Mouse (Mus musculus): ENCODE results near the gene Il1rl1. TPM values are rescaled to one million over a fixed set of nuclear protein-coding genes. Genes with fewer than 3 reads are reported as not detected.

Gene Il1rl1
- polyA plus RNA-seq (2015; fragmentation: Nextera tagmentation; extraction: Ambion mirVana) = 4.5 and 5.6 TPM in 2 replicates

DNA sequence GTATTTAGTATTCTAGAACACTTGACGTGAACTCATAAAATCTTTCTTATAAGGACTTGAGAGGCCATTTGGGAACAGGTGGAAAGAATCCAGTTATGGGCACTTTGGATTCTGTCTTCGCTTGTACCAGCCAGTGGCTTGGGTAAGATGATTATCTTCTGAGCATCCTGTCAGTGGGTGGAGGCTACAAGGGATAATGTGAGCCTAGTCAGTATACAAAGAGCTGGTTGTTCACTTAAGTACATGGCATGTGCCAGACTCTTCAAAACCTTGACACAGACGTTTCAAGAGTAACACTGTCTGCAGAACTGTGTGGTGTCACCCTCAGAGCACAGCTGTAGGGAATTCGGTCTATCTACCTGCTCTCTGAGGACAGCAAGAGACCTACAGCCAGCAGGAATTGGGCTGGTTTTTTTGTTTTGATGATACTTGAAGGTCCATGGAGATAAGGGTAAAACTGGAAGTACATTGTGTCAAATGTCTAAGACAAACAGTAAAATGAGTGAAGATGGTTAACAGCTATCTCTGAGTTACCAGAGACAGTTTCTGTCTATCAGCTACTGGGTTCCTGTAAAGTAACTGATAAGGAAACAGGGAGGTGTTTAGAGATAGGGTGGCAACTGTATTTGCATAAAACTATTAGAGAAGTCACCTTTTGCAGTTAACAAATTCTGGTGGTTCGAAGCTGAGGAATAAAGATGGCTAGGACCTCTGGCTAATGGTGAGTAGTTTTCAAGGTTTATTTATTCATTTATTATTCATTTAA, at the start of gene Il1rl1:
TSS of gene Il1rl1 (plus strand) at position 661 of the 766 bp plus-strand sequence.
- Histone ChIP-seq H3K4me1 (no peaks in the 10 kb centered on the region), H3K27me3 (no peaks in the 10 kb centered on the region), H3K4me2 (replicated peaks) (no peak within 1 kb of the TSS), H3K4me3 (replicated peaks) (no peak within 1 kb of the TSS), H3K27ac (replicated peaks) (no peak within 1 kb of the TSS), H3K9me3 (replicated peaks) (no peaks in the 10 kb centered on the region), H3K36me3 (no peaks in the 10 kb centered on the region), H3K9ac (no peak within 1 kb of the TSS)
- ATAC-seq (ENCODE audit: insufficient number of reproducible peaks, low FRiP score, low TSS enrichment, low read depth) = no peak
- WGBS = 73% methylated on average over 5 of the region's 5 CpGs

GRCm38 (mm10) chr1:40380111-40380510, 49.3 kb upstream of the Il1rl1 start:
- Histone ChIP-seq H3K27ac (replicated peaks) (no peak overlapping the region), H3K36me3 (no peaks in the 10 kb centered on the region), H3K9me3 (replicated peaks) (no peaks in the 10 kb centered on the region), H3K4me3 (replicated peaks) (no peak overlapping the region), H3K4me1 (0 out of 2 replicates have a peak, but pooled peaks cover 4% of the 10 kb centered on the region), H3K4me2 (replicated peaks) (no peak overlapping the region), H3K9ac (no peak overlapping the region), H3K27me3 (no peaks in the 10 kb centered on the region)
- WGBS = 49% methylated on average over 6 of the region's 6 CpGs
- no peak for ATAC-seq (ENCODE audit: insufficient number of reproducible peaks, low FRiP score, low TSS enrichment, low read depth)

DNA sequence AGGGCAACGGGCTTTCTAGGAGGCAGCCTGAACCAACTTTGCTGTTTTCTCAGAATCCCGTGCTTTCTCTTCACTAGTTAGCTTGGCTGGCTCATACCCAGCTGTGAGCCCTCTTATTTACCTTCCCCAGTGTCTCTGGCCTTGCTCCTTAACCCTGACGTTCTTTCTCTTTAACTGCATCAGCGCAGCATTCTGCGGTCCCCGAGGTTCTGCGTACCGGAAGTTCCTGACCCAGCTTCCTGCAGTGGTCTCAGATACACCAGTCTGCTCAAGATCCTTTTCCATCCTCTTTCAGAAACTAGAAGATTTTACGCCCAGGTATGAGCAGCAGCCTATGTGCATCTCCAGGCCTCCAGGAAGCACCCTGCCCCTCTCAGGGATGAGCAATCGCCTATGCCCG, 48.4 kb upstream of the Il1rl1 start:
- Histone ChIP-seq H3K9ac (no peak overlapping the region), H3K27me3 (no peaks in the 10 kb centered on the region), H3K9me3 (replicated peaks) (no peaks in the 10 kb centered on the region), H3K27ac (replicated peaks) (no peak overlapping the region), H3K4me3 (replicated peaks) (no peak overlapping the region), H3K4me2 (replicated peaks) (no peak overlapping the region), H3K4me1 (no peaks in the 10 kb centered on the region), H3K36me3 (no peaks in the 10 kb centered on the region)
- 86% methylated on average over 11 of the region's 11 CpGs for WGBS
- ATAC-seq (ENCODE audit: insufficient number of reproducible peaks, low FRiP score, low TSS enrichment, low read depth) = no peak

DNA sequence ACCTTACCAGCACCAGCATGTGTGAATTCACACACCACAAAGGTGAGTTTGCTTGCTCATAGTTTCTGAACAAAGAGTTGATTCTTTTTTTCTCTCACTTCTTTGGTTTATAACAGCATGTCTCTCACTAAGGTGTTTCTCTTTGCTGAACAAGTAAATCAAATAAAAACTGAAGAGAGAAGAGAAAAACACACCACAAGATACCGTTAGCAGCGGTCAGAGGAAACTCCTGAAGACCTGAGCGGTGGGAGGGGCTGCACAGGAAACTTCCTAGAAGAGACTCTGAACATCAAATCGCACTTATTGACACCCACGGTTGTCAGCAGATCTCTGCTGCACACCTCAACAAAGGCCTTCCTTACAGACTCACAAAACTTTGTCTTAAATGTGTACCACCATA, 46.5 kb upstream of the Il1rl1 start:
- Histone ChIP-seq H3K4me1 (no peaks in the 10 kb centered on the region), H3K4me2 (replicated peaks) (no peak overlapping the region), H3K27me3 (no peaks in the 10 kb centered on the region), H3K4me3 (replicated peaks) (no peak overlapping the region), H3K36me3 (no peaks in the 10 kb centered on the region), H3K27ac (replicated peaks) (no peak overlapping the region), H3K9ac (no peak overlapping the region), H3K9me3 (replicated peaks) (no peaks in the 10 kb centered on the region)
- WGBS = 79% methylated on average over 5 of the region's 5 CpGs
- ATAC-seq (ENCODE audit: insufficient number of reproducible peaks, low FRiP score, low TSS enrichment, low read depth) = no peak

GRCm38 (mm10) chr1:40384931-40385545, 44.3 kb upstream of the Il1rl1 start:
- Histone ChIP-seq H3K4me1 (no peaks in the 10 kb centered on the region), H3K27ac (replicated peaks) (no peak overlapping the region), H3K4me2 (replicated peaks) (no peak overlapping the region), H3K4me3 (replicated peaks) (no peak overlapping the region), H3K9ac (no peak overlapping the region), H3K27me3 (no peaks in the 10 kb centered on the region), H3K36me3 (no peaks in the 10 kb centered on the region), H3K9me3 (replicated peaks) (no peaks in the 10 kb centered on the region)
- WGBS = 89% methylated on average over 8 of the region's 8 CpGs
- no peak for ATAC-seq (ENCODE audit: insufficient number of reproducible peaks, low FRiP score, low TSS enrichment, low read depth)

GRCm38 (mm10) chr1:40391374-40391773, 38.0 kb upstream of the Il1rl1 start:
- Histone ChIP-seq H3K27me3 (no peaks in the 10 kb centered on the region), H3K4me2 (replicated peaks) (no peak overlapping the region), H3K36me3 (no peaks in the 10 kb centered on the region), H3K4me3 (replicated peaks) (no peak overlapping the region), H3K9ac (no peak overlapping the region), H3K27ac (replicated peaks) (no peak overlapping the region), H3K4me1 (no peaks in the 10 kb centered on the region), H3K9me3 (replicated peaks) (no peaks in the 10 kb centered on the region)
- no peak for ATAC-seq (ENCODE audit: insufficient number of reproducible peaks, low FRiP score, low TSS enrichment, low read depth)
- WGBS = 85% methylated on average over 3 of the region's 3 CpGs

- no peak overlapping the region for H3K27ac ChIP-seq (replicated peaks)
- H3K27me3 ChIP-seq = no peaks in the 10 kb centered on the region
- H3K9ac ChIP-seq = no peak overlapping the region
- 81% methylated on average over 6 of the region's 6 CpGs for WGBS
- no peaks in the 10 kb centered on the region for H3K9me3 ChIP-seq (replicated peaks)
- H3K4me2 ChIP-seq (replicated peaks) = no peak overlapping the region
- H3K4me1 ChIP-seq = no peaks in the 10 kb centered on the region
- H3K4me3 ChIP-seq (replicated peaks) = no peak overlapping the region
- H3K36me3 ChIP-seq = no peaks in the 10 kb centered on the region
- no peak for ATAC-seq (ENCODE audit: insufficient number of reproducible peaks, low FRiP score, low TSS enrichment, low read depth)
Measured at GRCm38 (mm10) chr1:40392535-40392934, 36.8 kb upstream of the Il1rl1 start.

DNA sequence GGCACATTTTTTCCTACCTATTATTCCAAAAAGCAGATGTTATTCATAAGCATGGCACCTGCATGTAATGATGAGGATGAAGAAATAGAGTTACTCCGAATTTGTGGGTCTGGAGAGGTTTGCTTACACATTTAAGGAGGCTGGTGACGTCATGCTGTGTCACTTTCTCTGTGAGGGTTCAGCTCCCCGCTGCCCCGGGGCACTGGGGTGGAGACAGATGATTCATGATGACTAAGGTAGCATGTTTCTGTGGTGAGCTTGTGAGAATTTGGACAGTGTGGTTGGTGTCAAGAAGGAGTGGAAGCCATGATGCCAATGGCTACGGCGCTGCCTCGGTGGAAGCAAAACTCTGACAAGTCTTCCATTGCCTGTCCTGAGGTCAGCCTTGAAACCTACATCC, 36.2 kb upstream of the Il1rl1 start:
- Histone ChIP-seq H3K9ac (no peak overlapping the region), H3K27me3 (no peaks in the 10 kb centered on the region), H3K9me3 (replicated peaks) (no peaks in the 10 kb centered on the region), H3K27ac (replicated peaks) (no peak overlapping the region), H3K4me2 (replicated peaks) (no peak overlapping the region), H3K4me3 (replicated peaks) (no peak overlapping the region), H3K4me1 (no peaks in the 10 kb centered on the region), H3K36me3 (no peaks in the 10 kb centered on the region)
- no peak for ATAC-seq (ENCODE audit: insufficient number of reproducible peaks, low FRiP score, low TSS enrichment, low read depth)
- whole genome bisulfite sequencing = 75% methylated on average over 7 of the region's 7 CpGs

GRCm38 (mm10) chr1:40399639-40400038, 29.7 kb upstream of the Il1rl1 start:
- H3K4me3 ChIP-seq (replicated peaks) = no peak overlapping the region
- 96% methylated on average over 6 of the region's 6 CpGs for WGBS
- no peaks in the 10 kb centered on the region for H3K4me1 ChIP-seq
- ATAC-seq (ENCODE audit: insufficient number of reproducible peaks, low FRiP score, low TSS enrichment, low read depth) = no peak
- H3K9ac ChIP-seq = no peak overlapping the region
- no peak overlapping the region for H3K4me2 ChIP-seq (replicated peaks)
- no peaks in the 10 kb centered on the region for H3K27me3 ChIP-seq
- no peaks in the 10 kb centered on the region for H3K36me3 ChIP-seq
- no peaks in the 10 kb centered on the region for H3K9me3 ChIP-seq (replicated peaks)
- H3K27ac ChIP-seq (replicated peaks) = no peak overlapping the region

GRCm38 (mm10) chr1:40404682-40405081, 24.7 kb upstream of the Il1rl1 start:
- Histone ChIP-seq H3K9ac (no peak overlapping the region), H3K4me2 (replicated peaks) (no peak overlapping the region), H3K27ac (replicated peaks) (no peak overlapping the region), H3K4me1 (no peaks in the 10 kb centered on the region), H3K27me3 (no peaks in the 10 kb centered on the region), H3K9me3 (replicated peaks) (no peaks in the 10 kb centered on the region), H3K4me3 (replicated peaks) (no peak overlapping the region), H3K36me3 (no peaks in the 10 kb centered on the region)
- ATAC-seq (ENCODE audit: insufficient number of reproducible peaks, low FRiP score, low TSS enrichment, low read depth) = no peak
- WGBS = 70% methylated on average over 7 of the region's 7 CpGs

GRCm38 (mm10) chr1:40409882-40410281, 19.5 kb upstream of the Il1rl1 start:
- Histone ChIP-seq H3K4me3 (replicated peaks) (no peak overlapping the region), H3K27me3 (no peaks in the 10 kb centered on the region), H3K9ac (no peak overlapping the region), H3K4me1 (no peaks in the 10 kb centered on the region), H3K4me2 (replicated peaks) (no peak overlapping the region), H3K27ac (replicated peaks) (no peak overlapping the region), H3K9me3 (replicated peaks) (no peaks in the 10 kb centered on the region), H3K36me3 (no peaks in the 10 kb centered on the region)
- 71% methylated on average over 1 of the region's 1 CpGs for WGBS
- ATAC-seq (ENCODE audit: insufficient number of reproducible peaks, low FRiP score, low TSS enrichment, low read depth) = no peak

DNA sequence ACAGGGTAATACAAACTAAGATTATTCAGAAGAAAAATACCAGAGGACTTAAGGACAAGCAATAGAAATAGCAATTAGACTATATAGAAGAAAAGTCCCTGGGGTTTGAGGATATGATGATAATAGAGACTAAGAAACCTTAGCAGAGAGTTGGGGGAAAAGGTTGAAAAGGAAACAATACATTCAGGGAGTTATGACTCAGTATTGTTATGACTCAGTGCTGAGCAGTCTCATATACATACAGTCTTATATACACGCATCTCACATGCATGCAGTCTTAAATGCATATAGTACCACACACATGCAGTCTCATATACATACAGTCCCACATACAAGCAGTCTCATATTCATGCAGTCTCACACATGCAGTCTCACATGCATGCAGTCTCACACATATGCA, 16.3 kb upstream of the Il1rl1 start:
- Histone ChIP-seq H3K36me3 (no peaks in the 10 kb centered on the region), H3K4me2 (replicated peaks) (no peak overlapping the region), H3K27me3 (no peaks in the 10 kb centered on the region), H3K9ac (no peak overlapping the region), H3K27ac (replicated peaks) (no peak overlapping the region), H3K9me3 (replicated peaks) (no peaks in the 10 kb centered on the region), H3K4me3 (replicated peaks) (no peak overlapping the region), H3K4me1 (no peaks in the 10 kb centered on the region)
- 94% methylated on average over 1 of the region's 1 CpGs for WGBS
- no peak for ATAC-seq (ENCODE audit: insufficient number of reproducible peaks, low FRiP score, low TSS enrichment, low read depth)
